Comparison of ENCODE assay signal across 9 mouse cellular contexts in genomic region chr5:111416048-111416447, GRCm38 (mm10). TPM values are rescaled to one million over a fixed set of nuclear protein-coding genes. Genes with fewer than 3 reads are reported as not detected.
A peak's percentile ranks its signal among the peaks of the same experiment; 100 is the strongest.
DNase-seq lines count a peak whose midpoint lies in the region; ATAC-seq lines count a peak whose summit lies in the region.
"Had no signal": no experiment of that assay in that cellular context is flagged by ENCODE, and none has a peak within 500 bp of the region (broad histone marks: within the 10 kb centered on the region; RNA-seq: fewer than 3 reads in every experiment).

No protein-coding gene starts in this region.

- peak overlapping the region; percentile 97 for H3K4me2 ChIP-seq in heart, embryonic 11.5 days
- H3K4me2 ChIP-seq in hindbrain, embryonic 16.5 days (ENCODE audit: low read length), result peak overlapping the region; percentile 67
- H3K4me2 ChIP-seq in midbrain, embryonic 16.5 days (ENCODE audit: low read length), result peak overlapping the region; percentile 98

- WGBS in heart, embryonic 11.5 days (ENCODE audit: insufficient replicate concordance), result 2% methylated on average over 13 of the region's 13 CpGs
- WGBS in hindbrain, embryonic 16.5 days, result 1% methylated on average over 13 of the region's 13 CpGs
- WGBS in midbrain, embryonic 16.5 days, result under 1% methylated on average over 13 of the region's 13 CpGs

- H3K36me3 ChIP-seq in heart, embryonic 11.5 days (ENCODE audit: control insufficient read depth, insufficient read depth, low read length), result 0 out of 2 replicates have a peak, but pooled peaks cover 3% of the 10 kb centered on the region
- no peaks in the 10 kb centered on the region for H3K36me3 ChIP-seq in hindbrain, embryonic 16.5 days (ENCODE audit: control insufficient read depth, insufficient read depth, low read length)
- no peaks in the 10 kb centered on the region for H3K36me3 ChIP-seq in midbrain, embryonic 16.5 days (ENCODE audit: control insufficient read depth, insufficient read depth, low read length)

- peak overlapping the region; percentile 77 for H3K4me3 ChIP-seq in heart, embryonic 11.5 days (ENCODE audit: low read depth, low read length)
- peak overlapping the region; percentile 91 for H3K4me3 ChIP-seq in hindbrain, embryonic 16.5 days (ENCODE audit: low read length)
- peak overlapping the region; percentile 77 for H3K4me3 ChIP-seq in midbrain, embryonic 16.5 days (ENCODE audit: low read depth, low read length)

- no peak for ATAC-seq in heart, embryonic 11.5 days (replicated peaks; ENCODE audit: insufficient number of reproducible peaks, low FRiP score, low TSS enrichment)
- ATAC-seq in hindbrain, embryonic 16.5 days, result no peak
- ATAC-seq in midbrain, embryonic 16.5 days, result no peak
- ATAC-seq in erythroblast, adult 5-6 weeks (replicated peaks; ENCODE audit: low FRiP score, poor library complexity, severe bottlenecking), result no peak

- H3K4me1 ChIP-seq in heart, embryonic 11.5 days (ENCODE audit: control insufficient read depth, insufficient read depth, low read length), result peaks cover 31% of the 10 kb centered on the region
- H3K4me1 ChIP-seq in hindbrain, embryonic 16.5 days (ENCODE audit: control insufficient read depth, insufficient read depth, low read depth, low read length), result peaks cover 34% of the 10 kb centered on the region
- peaks cover 32% of the 10 kb centered on the region for H3K4me1 ChIP-seq in midbrain, embryonic 16.5 days (ENCODE audit: control insufficient read depth, insufficient read depth, low read length)

- peak overlapping the region; percentile 88 for H3K27ac ChIP-seq in heart, embryonic 11.5 days (ENCODE audit: low read depth, low read length)
- H3K27ac ChIP-seq in hindbrain, embryonic 16.5 days (ENCODE audit: low read depth, low read length), result no peak overlapping the region; the same call in 1 of the 2 replicates
- peak overlapping the region; percentile 96 for H3K27ac ChIP-seq in midbrain, embryonic 16.5 days (ENCODE audit: low read length)

- DNase-seq in heart, postnatal 4 days, result no peak
- peak; percentile 75 for DNase-seq in embryo, embryonic 10 days (ENCODE audit: low spot score)
- DNase-seq in gastrocnemius, postnatal 10 days, result no peak
- no peak for DNase-seq in adrenal gland, adult 8-10 months

- H3K9ac ChIP-seq in heart, embryonic 11.5 days (ENCODE audit: low read depth, low read length), result peak overlapping the region; percentile 88
- peak overlapping the region; percentile 91 for H3K9ac ChIP-seq in hindbrain, embryonic 16.5 days (ENCODE audit: low read depth, low read length)
- peak overlapping the region; percentile 81 for H3K9ac ChIP-seq in midbrain, embryonic 16.5 days (ENCODE audit: low read depth, low read length)

- no peaks in the 10 kb centered on the region for H3K9me3 ChIP-seq in heart, embryonic 11.5 days (replicated peaks; ENCODE audit: control insufficient read depth, low read length)
- no peaks in the 10 kb centered on the region for H3K9me3 ChIP-seq in hindbrain, embryonic 16.5 days (ENCODE audit: control insufficient read depth, low read length)
- no peaks in the 10 kb centered on the region for H3K9me3 ChIP-seq in midbrain, embryonic 16.5 days (replicated peaks; ENCODE audit: control insufficient read depth, low read length, poor library complexity, severe bottlenecking)

- H3K27me3 ChIP-seq in heart, embryonic 11.5 days (ENCODE audit: control insufficient read depth, insufficient read depth, low read length), result peaks cover 35% of the 10 kb centered on the region
- no peaks in the 10 kb centered on the region for H3K27me3 ChIP-seq in hindbrain, embryonic 16.5 days (replicated peaks; ENCODE audit: control insufficient read depth, insufficient read depth, low read length)
- no peaks in the 10 kb centered on the region for H3K27me3 ChIP-seq in midbrain, embryonic 16.5 days (ENCODE audit: control insufficient read depth, insufficient read depth, low read depth, low read length)

RNA-seq across cellular contexts. Expression of gene Mn1, which starts 1.1 kb away (rescaled TPM):
- polyA plus RNA-seq in heart, embryonic 11.5 days (2014; fragmentation: Nextera tagmentation; extraction: Ambion mirVana), result 6.6 and 7.1 TPM in 2 replicates
- total RNA-seq in heart, postnatal 4 days (2021), result 10 to 100 TPM; 16.5 to 17.7 TPM
- 22.3 and 35.8 TPM in 2 replicates for polyA plus RNA-seq in hindbrain, embryonic 16.5 days (2015; fragmentation: Nextera tagmentation; extraction: Ambion mirVana)
- polyA plus RNA-seq in midbrain, embryonic 16.5 days (2015; fragmentation: Nextera tagmentation; extraction: Ambion mirVana), result 41.6 and 50.3 TPM in 2 replicates
- 10 to 100 TPM; 19.6 to 30.4 TPM for total RNA-seq in gastrocnemius, postnatal 10 days (2021)
- 0.21 TPM in 1 of 2 replicates, not detected in the other for total RNA-seq in erythroblast, adult 5-6 weeks (2015; ENCODE audit: low replicate concordance)
- 0.14 TPM in 1 of 2 replicates, not detected in the other for total RNA-seq in erythroblast, adult 5-6 weeks (2017; ENCODE audit: low replicate concordance)
- 1 to 10 TPM; 2.9 to 4.9 (median 3.7) TPM for total RNA-seq in adrenal gland, adult 8-10 months (2022)
- polyA plus RNA-seq: C2C12 had no signal
